Mouse (Mus musculus) spleen, adult 2 months (tissue): ENCODE data around the gene Btbd19. TPM values are rescaled to one million over a fixed set of nuclear protein-coding genes. Genes with fewer than 3 reads are reported as not detected.

Experiments used
- DNase-seq, 2 experiments: peaks; one replicate each; pipeline versions ENCODE4 v3.0.0 to v3.0.0-alpha.2; 2012 to 2021; ENCODE audit warnings: low spot score in 2 of 2, low read depth in 1 of 2
- H3K27ac ChIP-seq: fragments of 200-500 bp; 2 replicates; pipeline ENCODE4 v1.5.1; 2012; ENCODE audit warnings: low read length, inconsistent platforms; ENCODE audit not compliant: insufficient read depth
- H3K27me3 ChIP-seq: fragments of 200-500 bp; 2 replicates; pipeline ENCODE4 v1.6.1; 2012; ENCODE audit warnings: mild to moderate bottlenecking, moderate library complexity, low read length, inconsistent platforms; ENCODE audit not compliant: control insufficient read depth, insufficient read depth
- H3K36me3 ChIP-seq: fragments of 200-500 bp; 2 replicates; pipeline ENCODE4 v1.6.1; 2012; ENCODE audit warnings: mild to moderate bottlenecking, low read length, inconsistent platforms; ENCODE audit not compliant: control insufficient read depth, insufficient read depth
- H3K4me1 ChIP-seq: fragments of 200-500 bp; 2 replicates; pipeline ENCODE4 v1.6.1; 2011; ENCODE audit warnings: inconsistent platforms; ENCODE audit not compliant: control insufficient read depth, insufficient read depth, insufficient read length
- H3K4me3 ChIP-seq: fragments of 200-500 bp; 2 replicates; pipeline ENCODE4 v1.5.1; 2011; ENCODE audit warnings: mild to moderate bottlenecking, inconsistent platforms; ENCODE audit not compliant: insufficient read depth, insufficient read length; ENCODE audit errors: extremely low read depth
- CTCF ChIP-seq: fragments of 200-500 bp; IDR thresholded peaks from 2 replicates; pipeline ENCODE4 v1.5.1; 2011; ENCODE audit warnings: mild to moderate bottlenecking, inconsistent platforms; ENCODE audit not compliant: insufficient read depth, insufficient read length, insufficient replicate concordance; ENCODE audit errors: extremely low read depth
- POLR2A ChIP-seq: fragments of 200-500 bp; IDR thresholded peaks from 2 replicates; pipeline ENCODE4 v1.6.1; 2011; ENCODE audit warnings: low read depth, low read length, inconsistent platforms
- WGBS: fragments of 180-500 bp; shearing (Covaris S2); methylation state at CpG from one replicate; pipeline ENCODE4 v1.1.7; 2018; 5-methylcytosine and 5-hydroxymethylcytosine counted together
- polyA plus RNA-seq: library from polyadenylated mRNA; depleted of rRNA; stranded (reverse); fragments of >200 nt; gene quantifications from 2 replicates; pipeline ENCODE4 v1.2.3, GENCODE M21; 2012

Btbd19 gene
- polyA plus RNA-seq, 1 experiment = 15.4 TPM

DNA sequence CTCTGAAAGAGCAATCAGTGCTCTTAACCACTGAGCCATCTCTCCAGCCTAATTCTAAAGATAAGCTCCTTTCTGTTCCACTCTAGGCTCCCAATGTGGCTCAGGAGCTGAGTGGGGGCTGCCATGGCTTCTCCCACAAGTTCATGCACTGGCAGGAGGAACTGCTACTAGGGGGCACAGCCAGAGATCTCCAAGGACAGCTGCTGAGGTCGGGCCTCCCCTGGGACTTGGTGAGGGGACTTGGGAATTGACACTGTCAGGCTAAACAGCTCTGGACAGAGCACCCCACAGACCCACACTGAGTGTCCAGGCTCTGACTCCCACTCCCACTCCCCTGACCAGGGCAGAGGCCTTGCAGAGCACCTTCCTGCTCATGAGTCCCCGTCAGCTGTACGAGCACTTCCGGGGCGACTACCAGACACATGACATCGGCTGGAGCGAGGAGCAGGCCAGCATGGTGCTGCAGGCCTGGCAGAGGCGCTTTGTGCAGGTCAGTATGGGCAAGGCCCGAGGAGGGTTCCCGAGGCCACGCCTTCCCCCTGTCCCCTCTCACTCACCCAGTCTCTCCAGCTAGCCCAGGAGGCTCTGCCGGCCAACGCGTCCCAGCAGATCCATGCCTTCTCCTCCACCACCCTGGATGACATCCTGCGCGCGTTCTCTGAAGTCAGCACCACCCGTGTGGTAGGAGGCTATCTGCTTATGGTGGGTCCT is 17.6 kb downstream of the Btbd19 start:
- Histone ChIP-seq H3K4me3 (no peak overlapping the region), H3K27ac (no peak overlapping the region), H3K27me3 (no peaks in the 10 kb centered on the region), H3K4me1 (no peaks in the 10 kb centered on the region), H3K36me3 (no peaks in the 10 kb centered on the region)
- no peak for TF ChIP-seq CTCF
- TF ChIP-seq POLR2A = no peak
- 90% methylated on average over 18 of the region's 18 CpGs for WGBS
- no peak for DNase-seq

- Histone ChIP-seq H3K4me3 (no peak overlapping the region), H3K36me3 (no peaks in the 10 kb centered on the region), H3K4me1 (no peaks in the 10 kb centered on the region), H3K27me3 (no peaks in the 10 kb centered on the region), H3K27ac (no peak overlapping the region)
- DNase-seq = no peak
- 82% methylated on average over 10 of the region's 10 CpGs for WGBS
- TF ChIP-seq CTCF (no peak), POLR2A (no peak)
These were observed 20.4 kb downstream of the Btbd19 start for GRCm38 (mm10) chr4:117105127-117105526.

- 65% methylated on average over 10 of the region's 10 CpGs for WGBS
- DNase-seq = no peak
- no peaks in the 10 kb centered on the region for H3K27me3 ChIP-seq
- H3K4me1 ChIP-seq = no peaks in the 10 kb centered on the region
- H3K36me3 ChIP-seq = no peaks in the 10 kb centered on the region
- no peak overlapping the region for H3K27ac ChIP-seq
- no peak overlapping the region for H3K4me3 ChIP-seq
- TF ChIP-seq CTCF (no peak), POLR2A (no peak)
These were observed 20.9 kb downstream of the Btbd19 start for GRCm38 (mm10) chr4:117104672-117105071.

GRCm38 (mm10) chr4:117101218-117101617 is 24.3 kb downstream of the Btbd19 start:
- Histone ChIP-seq H3K4me1 (no peaks in the 10 kb centered on the region), H3K36me3 (no peaks in the 10 kb centered on the region), H3K4me3 (no peak overlapping the region), H3K27ac (no peak overlapping the region), H3K27me3 (no peaks in the 10 kb centered on the region)
- TF ChIP-seq CTCF (no peak), POLR2A (no peak)
- DNase-seq = no peak
- 61% methylated on average over 7 of the region's 7 CpGs for WGBS

- DNase-seq = no peak
- no peak for TF ChIP-seq POLR2A
- no peak for TF ChIP-seq CTCF
- Histone ChIP-seq H3K27ac (no peak overlapping the region), H3K27me3 (peaks cover 6% of the 10 kb centered on the region), H3K36me3 (no peaks in the 10 kb centered on the region), H3K4me3 (no peak overlapping the region), H3K4me1 (peaks cover 2% of the 10 kb centered on the region; the same call in 1 of the 2 replicates)
- WGBS = 50% methylated on average over 4 of the region's 4 CpGs
These were observed 25.5 kb downstream of the Btbd19 start for GRCm38 (mm10) chr4:117100036-117100435.

DNA sequence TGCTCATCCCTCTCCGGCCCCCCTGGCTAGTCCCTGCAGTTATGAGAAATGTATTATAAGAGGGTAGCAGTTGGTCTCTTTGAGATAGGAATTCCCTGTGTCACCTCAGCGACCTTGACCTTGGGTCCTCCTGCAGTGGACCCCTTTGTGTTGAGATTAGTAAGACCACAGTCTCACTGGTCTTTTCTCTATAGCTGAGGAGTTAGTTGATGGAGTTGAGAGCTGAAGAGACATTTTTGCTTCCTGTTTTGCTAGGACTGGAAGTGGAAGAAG is 26.8 kb downstream of the Btbd19 start:
- no peaks in the 10 kb centered on the region for H3K36me3 ChIP-seq
- 79% methylated on average over 2 of the region's 2 CpGs for WGBS
- DNase-seq = no peak
- peaks cover 6% of the 10 kb centered on the region for H3K27me3 ChIP-seq
- peaks cover 2% of the 10 kb centered on the region; the same call in 1 of the 2 replicates for H3K4me1 ChIP-seq
- no peak overlapping the region for H3K4me3 ChIP-seq
- TF ChIP-seq POLR2A (no peak), CTCF (no peak)
- no peak overlapping the region for H3K27ac ChIP-seq

DNA sequence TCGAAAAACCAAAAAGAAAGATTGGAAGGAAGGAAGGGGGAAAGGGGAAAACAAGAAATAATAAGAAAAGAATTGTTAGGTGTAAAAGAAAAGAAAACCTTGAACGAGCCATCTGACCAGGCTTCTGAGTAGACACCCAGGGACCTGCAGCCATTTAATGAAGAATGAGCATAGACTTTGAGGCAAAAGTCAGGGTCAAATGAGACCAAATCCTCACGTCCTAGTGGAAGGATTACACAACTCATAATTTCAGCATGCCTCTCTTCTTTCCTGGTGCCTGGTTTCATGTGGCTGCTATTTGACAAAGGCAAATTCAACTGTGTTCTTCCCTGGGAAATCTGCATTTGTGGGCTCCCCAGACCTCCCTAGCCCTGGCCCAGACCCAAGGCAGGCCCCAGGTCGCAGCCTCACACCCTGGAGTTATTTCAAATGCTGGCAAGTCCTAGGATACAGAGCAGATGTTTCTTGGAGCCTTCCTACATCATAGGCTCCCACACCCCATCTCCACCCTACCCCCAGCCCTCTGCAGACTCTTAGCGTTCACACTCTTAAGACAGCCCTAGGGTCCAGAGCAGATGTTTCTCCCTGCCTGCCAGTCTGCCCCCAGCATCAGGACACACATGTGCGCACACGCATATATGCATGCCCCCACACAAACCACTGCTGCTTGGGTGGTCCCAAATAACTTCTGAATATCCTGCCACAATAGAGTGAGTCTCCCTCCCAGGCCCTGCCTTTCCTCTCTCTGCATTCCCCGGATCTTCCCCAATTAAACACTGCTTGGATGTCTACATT is 27.4 kb downstream of the Btbd19 start:
- TF ChIP-seq CTCF (no peak), POLR2A (no peak)
- peaks cover 2% of the 10 kb centered on the region; the same call in 1 of the 2 replicates for H3K4me1 ChIP-seq
- 78% methylated on average over 8 of the region's 8 CpGs for WGBS
- no peaks in the 10 kb centered on the region for H3K36me3 ChIP-seq
- no peak overlapping the region for H3K4me3 ChIP-seq
- no peak for DNase-seq
- H3K27ac ChIP-seq = no peak overlapping the region
- H3K27me3 ChIP-seq = peaks cover 6% of the 10 kb centered on the region
